Mouse (Mus musculus) stomach, embryonic 14.5 days (tissue): ENCODE data around the gene Gipc2. TPM values are rescaled to one million over a fixed set of nuclear protein-coding genes. Genes with fewer than 3 reads are reported as not detected.
"Not testable (repeated sequence)": the region's sequence is repeated elsewhere in the genome, so short reads cannot be mapped to it uniquely, and the experiment has no call there.

Experiments used
- ATAC-seq: fragments of 200-750 bp; cut with Nextera tagmentation; 2 replicates; pipeline ENCODE4 v1.8.0; 2017; ENCODE audit warnings: low read depth, moderate TSS enrichment; ENCODE audit not compliant: insufficient number of reproducible peaks, insufficient read depth, low FRiP score
- H3K27ac ChIP-seq: fragments of 300-500 bp; sonication (generic); 2 replicates; pipeline ENCODE4 v1.5.1; 2014; ENCODE audit warnings: mild to moderate bottlenecking, low read length, moderate library complexity, mixed read lengths
- H3K27me3 ChIP-seq: fragments of 300-500 bp; sonication (generic); 2 replicates; pipeline ENCODE4 v1.6.1; 2014; ENCODE audit warnings: low read length, control low read depth, mixed read lengths; ENCODE audit not compliant: control insufficient read depth, insufficient read depth
- H3K36me3 ChIP-seq: fragments of 300-500 bp; sonication (generic); 2 replicates; pipeline ENCODE4 v1.6.1; 2014; ENCODE audit warnings: mild to moderate bottlenecking, control low read depth, low read length, moderate library complexity, mixed read lengths; ENCODE audit not compliant: control insufficient read depth, insufficient read depth
- H3K4me1 ChIP-seq: fragments of 300-500 bp; sonication (generic); 2 replicates; pipeline ENCODE4 v1.6.1; 2014; ENCODE audit warnings: low read length, control low read depth, mixed read lengths; ENCODE audit not compliant: control insufficient read depth, insufficient read depth
- H3K4me2 ChIP-seq: fragments of 300-500 bp; sonication (generic); replicated peaks from 2 replicates; pipeline ENCODE4 v1.6.1; 2014; ENCODE audit warnings: low read depth, low read length, control low read depth
- H3K4me3 ChIP-seq: fragments of 300-500 bp; sonication (generic); 2 replicates; pipeline ENCODE4 v1.5.1; 2014; ENCODE audit warnings: low read depth, low read length, control low read depth
- H3K9ac ChIP-seq: fragments of 300-500 bp; sonication (generic); replicated peaks from 2 replicates; pipeline ENCODE4 v1.6.1; 2014; ENCODE audit warnings: low read depth, mild to moderate bottlenecking, control low read depth, low read length, moderate library complexity, mixed read lengths
- H3K9me3 ChIP-seq: fragments of 300-500 bp; sonication (generic); 2 replicates; pipeline ENCODE4 v1.6.1; 2016; ENCODE audit warnings: low read depth, low read length, control low read depth; ENCODE audit not compliant: control insufficient read depth
- WGBS: fragments of 180-500 bp; shearing (Covaris S2); extraction: QIAGEN DNeasy Blood & Tissue Kit; methylation state at CpG from one replicate; pipeline ENCODE4 v1.1.7; 2014; 5-methylcytosine and 5-hydroxymethylcytosine counted together
- polyA plus RNA-seq: library from polyadenylated mRNA; unstranded; fragments of >200 nt; fragmentation: Nextera tagmentation; extraction: Ambion mirVana; gene quantifications from 2 replicates; pipeline ENCODE4 v1.2.1, GENCODE M21; 2014

Gipc2 gene
- polyA plus RNA-seq, 1 experiment from 2014 or later: 43.8 TPM

DNA sequence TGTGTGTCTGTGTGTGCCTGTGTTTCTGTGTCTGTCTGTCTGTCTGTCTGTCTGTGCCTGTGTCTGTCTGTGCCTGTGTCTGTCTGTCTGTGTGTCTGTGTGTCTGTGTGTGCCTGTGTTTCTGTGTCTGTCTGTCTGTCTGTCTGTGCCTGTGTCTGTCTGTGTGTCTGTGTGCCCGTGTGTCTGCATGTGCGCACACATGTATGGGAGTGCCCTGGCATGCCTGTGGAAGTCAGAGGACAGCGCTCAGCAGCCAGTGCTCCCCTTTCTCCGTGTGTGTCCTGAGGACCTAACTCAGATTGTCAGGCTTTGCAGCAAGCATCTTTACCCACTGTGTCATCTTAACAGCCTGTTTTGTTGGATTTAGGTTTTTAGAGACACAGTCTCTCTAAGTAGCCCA lies 36.6 kb downstream of the Gipc2 start:
- not testable (repeated sequence) for H3K36me3 ChIP-seq, H3K27ac ChIP-seq, H3K9ac ChIP-seq, H3K9me3 ChIP-seq, ATAC-seq, H3K27me3 ChIP-seq, H3K4me1 ChIP-seq, H3K4me2 ChIP-seq, H3K4me3 ChIP-seq
- 93% methylated on average over 4 of the region's 4 CpGs for WGBS

DNA sequence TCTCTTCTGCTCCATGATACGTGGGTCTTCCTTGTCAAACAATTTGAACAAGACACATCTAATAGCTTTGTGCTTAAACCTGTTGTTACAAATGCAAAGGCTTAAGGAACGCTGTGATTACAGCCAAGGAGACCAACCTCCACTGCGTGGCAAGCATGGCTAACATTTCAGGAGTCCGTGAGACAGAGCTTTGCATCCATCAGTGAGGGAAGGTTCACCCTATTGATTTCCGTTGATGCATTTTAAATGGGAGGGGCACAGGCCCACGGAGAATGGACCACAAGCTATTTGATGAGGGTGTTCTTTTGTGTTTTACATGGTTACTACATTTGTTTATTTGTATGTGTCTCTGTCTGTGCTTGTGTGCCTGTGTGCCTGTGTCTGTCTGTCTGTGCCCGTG lies 37.4 kb downstream of the Gipc2 start:
- 75% methylated on average over 7 of the region's 7 CpGs for WGBS
- Histone ChIP-seq H3K4me3 (no peak overlapping the region), H3K27ac (no peak overlapping the region), H3K9me3 (no peaks in the 10 kb centered on the region), H3K4me1 (no peaks in the 10 kb centered on the region), H3K9ac (no peak overlapping the region), H3K36me3 (no peaks in the 10 kb centered on the region), H3K4me2 (no peak overlapping the region), H3K27me3 (no peaks in the 10 kb centered on the region)
- no peak for ATAC-seq

DNA sequence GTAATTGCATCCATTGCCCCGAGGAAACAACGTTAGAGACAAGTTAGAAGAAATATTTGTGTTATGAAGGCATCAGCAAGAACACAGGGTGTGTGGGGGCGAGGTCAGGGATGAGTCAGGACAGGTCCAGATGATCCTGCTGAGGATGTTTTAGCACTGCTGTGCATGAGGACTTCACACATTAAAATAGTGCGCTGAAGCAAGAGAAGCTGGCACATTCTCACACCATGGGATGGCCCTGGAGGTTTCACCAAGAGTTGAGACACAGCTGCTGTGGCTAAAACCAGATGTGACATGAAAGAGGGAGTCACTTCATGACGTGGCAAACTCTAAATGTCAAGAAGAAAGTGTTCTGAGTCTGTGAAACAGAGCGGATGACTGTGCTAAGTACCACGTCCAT lies 38.9 kb downstream of the Gipc2 start:
- 70% methylated on average over 7 of the region's 7 CpGs for whole genome bisulfite sequencing
- Histone ChIP-seq H3K9me3 (no peaks in the 10 kb centered on the region), H3K4me1 (peaks cover 4% of the 10 kb centered on the region; the same call in 1 of the 2 replicates), H3K36me3 (no peaks in the 10 kb centered on the region), H3K4me3 (no peak overlapping the region), H3K4me2 (no peak overlapping the region), H3K27ac (no peak overlapping the region), H3K27me3 (no peaks in the 10 kb centered on the region), H3K9ac (no peak overlapping the region)
- ATAC-seq: no peak

DNA sequence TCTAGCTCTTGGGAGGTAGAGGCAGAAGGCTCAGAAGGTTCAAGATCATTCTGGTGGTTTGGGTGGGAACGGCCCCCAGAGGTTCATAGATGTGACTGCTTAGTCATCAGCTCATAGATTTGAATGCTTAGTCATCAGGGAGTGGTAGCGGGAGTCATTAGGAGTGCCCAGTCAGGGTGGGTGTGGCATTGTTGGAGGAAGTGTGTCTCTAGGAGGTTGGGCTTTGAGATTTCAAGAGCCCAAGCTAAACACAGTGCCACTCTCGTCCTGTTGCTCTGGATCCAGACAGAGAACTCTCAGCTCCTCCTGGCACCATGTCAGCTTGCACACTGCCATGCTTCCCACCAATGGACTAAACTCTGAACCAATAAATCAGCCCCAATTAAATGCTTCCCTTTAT lies 43.3 kb downstream of the Gipc2 start:
- 54% methylated on average over 3 of the region's 3 CpGs for WGBS
- no peaks in the 10 kb centered on the region for H3K36me3 ChIP-seq
- no peak overlapping the region for H3K9ac ChIP-seq

DNA sequence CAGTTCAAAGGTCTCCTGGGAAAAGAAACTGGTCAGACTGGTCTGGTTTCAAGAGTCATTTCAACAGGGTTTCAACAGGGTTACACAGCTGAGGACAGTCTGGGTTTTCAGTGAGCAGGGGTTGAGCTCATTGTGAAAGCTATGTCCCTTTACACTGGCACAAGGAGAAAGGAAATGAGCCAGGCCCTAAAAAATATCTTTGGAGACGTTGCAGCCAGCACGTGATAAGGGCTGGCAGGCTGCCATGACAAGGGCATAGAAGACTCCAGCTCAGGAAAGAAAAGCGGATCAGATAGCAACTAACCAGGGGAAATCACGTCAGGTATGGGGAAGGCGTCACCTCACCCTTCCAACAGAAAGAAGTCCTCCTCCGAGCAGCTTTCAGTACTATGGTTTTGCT lies 43.9 kb downstream of the Gipc2 start:
- WGBS: 42% methylated on average over 6 of the region's 6 CpGs
- peaks cover 4% of the 10 kb centered on the region; the same call in 1 of the 2 replicates for H3K4me1 ChIP-seq
- H3K27ac ChIP-seq: peak overlapping the region; percentile 48; the same call in 1 of the 2 replicates
- H3K4me3 ChIP-seq: no peak overlapping the region
- no peaks in the 10 kb centered on the region for H3K36me3 ChIP-seq
- no peak overlapping the region for H3K9ac ChIP-seq
- H3K4me2 ChIP-seq: no peak overlapping the region; the same call in 1 of the 2 replicates
- H3K27me3 ChIP-seq: no peaks in the 10 kb centered on the region
- no peaks in the 10 kb centered on the region for H3K9me3 ChIP-seq
- ATAC-seq: peak; percentile 62

More for the DNA sequence above, 43.3 kb downstream of the Gipc2 start:
- H3K4me1 ChIP-seq: peaks cover 4% of the 10 kb centered on the region; the same call in 1 of the 2 replicates
- no peak overlapping the region for H3K4me3 ChIP-seq
- H3K4me2 ChIP-seq: no peak overlapping the region
- ATAC-seq: peak; percentile 68
- H3K9me3 ChIP-seq: no peaks in the 10 kb centered on the region
- peak overlapping the region; percentile 48; the same call in 1 of the 2 replicates for H3K27ac ChIP-seq
- H3K27me3 ChIP-seq: no peaks in the 10 kb centered on the region

DNA sequence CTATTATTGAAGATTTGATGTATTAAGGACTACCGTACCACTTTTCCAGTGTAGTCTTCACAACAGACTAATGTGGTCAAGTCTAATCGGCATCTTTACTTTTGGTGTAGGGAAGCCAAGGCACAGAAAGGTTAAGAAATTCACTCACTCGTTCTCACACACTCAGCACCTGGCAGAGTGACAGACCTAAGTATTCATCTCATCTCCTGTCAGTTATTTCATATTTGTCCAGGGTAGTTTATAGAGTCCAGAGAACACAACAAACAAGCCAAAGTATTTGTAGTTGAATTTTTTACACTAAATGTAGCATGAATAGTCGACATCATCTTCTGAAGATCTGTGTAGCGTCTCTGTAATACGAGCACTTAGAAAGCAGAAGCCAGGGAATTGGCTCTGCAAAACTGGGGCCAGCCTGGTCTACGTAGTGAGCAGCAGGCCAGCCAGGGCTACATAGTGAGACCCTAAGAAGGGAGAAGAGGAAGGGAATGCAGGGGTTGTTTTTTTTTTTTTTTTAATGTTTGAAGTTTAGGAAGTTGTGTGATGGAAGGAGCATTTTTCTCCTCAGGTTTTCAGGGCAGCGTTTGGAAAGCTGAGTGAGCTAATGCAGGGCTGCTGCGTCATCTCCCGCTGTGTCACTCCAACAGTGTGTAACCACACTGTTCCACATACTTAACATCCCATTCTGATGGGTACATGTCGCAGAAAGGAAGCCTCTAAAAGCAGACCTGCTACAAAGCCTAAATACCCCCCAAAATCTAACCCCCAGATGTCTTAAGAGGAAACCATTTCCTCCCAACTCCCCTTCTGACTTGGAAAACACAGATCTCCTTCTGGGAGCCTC lies 44.6 kb downstream of the Gipc2 start:
- ATAC-seq: no peak
- WGBS: 76% methylated on average over 11 of the region's 11 CpGs

DNA sequence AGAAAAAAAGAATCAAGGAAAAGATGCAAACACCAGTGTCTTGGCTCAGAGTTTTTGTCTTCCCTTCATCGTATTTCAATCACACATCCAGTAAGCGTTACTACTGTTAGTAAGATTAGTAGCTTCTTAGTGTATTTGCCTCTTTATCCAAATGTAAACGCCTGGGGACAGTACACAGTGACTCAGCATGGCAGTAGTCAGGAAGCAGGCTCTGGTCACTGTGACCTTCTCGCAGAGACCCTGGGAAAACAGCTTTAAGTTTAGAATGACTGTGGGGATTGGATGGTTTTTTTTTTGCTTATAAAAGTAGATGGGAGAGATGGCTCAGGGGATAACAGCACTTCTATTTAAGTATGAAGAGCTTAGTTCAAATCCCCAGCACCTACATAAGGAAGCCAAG lies 46.0 kb downstream of the Gipc2 start:
- Histone ChIP-seq H3K9ac (no peak overlapping the region), H3K4me2 (no peak overlapping the region), H3K4me1 (peaks cover 4% of the 10 kb centered on the region; the same call in 1 of the 2 replicates), H3K27ac (no peak overlapping the region), H3K9me3 (no peaks in the 10 kb centered on the region), H3K36me3 (no peaks in the 10 kb centered on the region), H3K4me3 (no peak overlapping the region), H3K27me3 (no peaks in the 10 kb centered on the region)
- WGBS: 46% methylated on average over 4 of the region's 4 CpGs
- ATAC-seq: no peak

More for the DNA sequence above, 44.6 kb downstream of the Gipc2 start:
- Histone ChIP-seq H3K27me3 (no peaks in the 10 kb centered on the region), H3K9me3 (no peaks in the 10 kb centered on the region), H3K27ac (peak overlapping the region; percentile 48; the same call in 1 of the 2 replicates), H3K36me3 (no peaks in the 10 kb centered on the region), H3K4me3 (no peak overlapping the region), H3K4me1 (peaks cover 4% of the 10 kb centered on the region; the same call in 1 of the 2 replicates), H3K4me2 (no peak overlapping the region), H3K9ac (no peak overlapping the region)

DNA sequence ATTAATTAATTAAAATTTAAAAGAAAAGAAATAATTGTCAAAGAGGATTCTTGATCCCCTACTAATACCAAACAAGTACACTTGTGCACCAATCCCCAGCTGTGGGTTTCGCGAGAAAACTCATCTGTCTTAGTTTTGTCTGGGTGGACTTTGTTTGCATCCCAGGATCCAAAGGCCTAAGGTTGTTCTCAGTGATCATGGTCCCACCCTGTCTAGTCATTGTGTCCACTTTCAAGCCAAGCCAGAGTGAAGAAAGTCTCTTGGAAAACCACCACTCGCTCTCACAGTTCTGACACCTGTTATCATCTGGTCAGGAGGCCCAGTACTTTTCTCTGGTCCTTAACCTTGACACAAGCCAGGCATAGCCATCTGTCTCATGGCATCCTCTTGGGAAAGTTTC lies 48.1 kb downstream of the Gipc2 start:
- Histone ChIP-seq H3K27me3 (no peaks in the 10 kb centered on the region), H3K4me2 (no peak overlapping the region), H3K4me3 (no peak overlapping the region), H3K27ac (no peak overlapping the region), H3K36me3 (no peaks in the 10 kb centered on the region), H3K9ac (no peak overlapping the region), H3K4me1 (peaks cover 15% of the 10 kb centered on the region; the same call in 1 of the 2 replicates), H3K9me3 (no peaks in the 10 kb centered on the region)
- no peak for ATAC-seq
- WGBS: 90% methylated on average over 3 of the region's 3 CpGs
